In the genomic region with DNA sequence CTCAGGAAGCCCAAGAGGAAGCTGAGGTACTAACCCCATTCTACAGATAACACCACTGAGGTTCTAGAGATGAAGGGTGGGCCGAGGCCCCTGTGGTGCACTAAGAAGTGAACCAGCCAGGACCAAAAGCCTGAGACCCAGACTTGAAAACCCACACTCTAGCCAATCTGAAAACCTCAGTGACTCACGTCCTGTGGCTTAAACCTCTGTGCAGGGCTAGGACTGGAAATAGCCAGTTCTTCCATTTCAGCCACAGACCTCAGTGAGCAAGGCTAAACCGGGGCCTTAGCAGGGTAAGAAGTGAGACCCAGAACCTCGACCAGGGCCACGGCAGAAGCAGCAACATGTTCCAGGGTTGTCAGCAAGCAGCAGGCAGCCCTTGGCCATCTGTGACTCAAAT, we compare ENCODE assay signal across 11 mouse cellular contexts.
DNase-seq lines count a peak whose midpoint lies in the region; ATAC-seq and TF ChIP-seq lines count a peak whose summit lies in the region.
"Had no signal": no experiment of that assay in that cellular context is flagged by ENCODE, and none has a peak within 500 bp of the region (broad histone marks: within the 10 kb centered on the region; RNA-seq: fewer than 3 reads in every experiment).

No protein-coding gene starts in this region.

- H3K4me3 ChIP-seq in intestine, embryonic 15.5 days (replicated peaks), result no peak overlapping the region
- no peak overlapping the region for H3K4me3 ChIP-seq in intestine, postnatal 0 days (ENCODE audit: low read depth, low read length)
- no peak overlapping the region for H3K4me3 ChIP-seq in stomach, embryonic 15.5 days (replicated peaks)
- H3K4me3 ChIP-seq: hindbrain, embryonic 15.5 days had no signal

- 72% methylated on average over 5 of the region's 5 CpGs for WGBS in intestine, embryonic 15.5 days
- WGBS in intestine, postnatal 0 days, result 75% methylated on average over 5 of the region's 5 CpGs
- WGBS in stomach, embryonic 15.5 days, result 73% methylated on average over 5 of the region's 5 CpGs

- peak; percentile 58 for DNase-seq in Muller cell, postnatal 12 days (ENCODE audit: inconsistent ontology term)
- DNase-seq in induced T-regulatory cell, adult 2 months (ENCODE audit: low read depth), result peak; percentile 36
- DNase-seq in urinary bladder, adult 18-20 months (ENCODE audit: low spot score in 2 of 2), result no peak
- DNase-seq: gastrocnemius, postnatal 10 days; kidney, postnatal 14 days had no signal

- H3K4me1 ChIP-seq in intestine, embryonic 15.5 days (replicated peaks), result peaks cover 70% of the 10 kb centered on the region
- H3K4me1 ChIP-seq in intestine, postnatal 0 days (replicated peaks; ENCODE audit: control insufficient read depth, insufficient read depth, low read length), result 0 out of 2 replicates have a peak, but pooled peaks cover 3% of the 10 kb centered on the region
- peaks cover 48% of the 10 kb centered on the region for H3K4me1 ChIP-seq in stomach, embryonic 15.5 days

- H3K9ac ChIP-seq in intestine, embryonic 15.5 days, result no peak overlapping the region
- H3K9ac ChIP-seq in intestine, postnatal 0 days (ENCODE audit: low read depth, low read length), result no peak overlapping the region; the same call in 1 of the 2 replicates
- no peak overlapping the region for H3K9ac ChIP-seq in stomach, embryonic 15.5 days
- H3K9ac ChIP-seq: hindbrain, embryonic 15.5 days had no signal

- no peaks in the 10 kb centered on the region for H3K27me3 ChIP-seq in intestine, embryonic 15.5 days (replicated peaks)
- no peaks in the 10 kb centered on the region for H3K27me3 ChIP-seq in intestine, postnatal 0 days (replicated peaks; ENCODE audit: control insufficient read depth, insufficient read depth, low read length)
- H3K27me3 ChIP-seq in stomach, embryonic 15.5 days (replicated peaks), result no peaks in the 10 kb centered on the region
- H3K27me3 ChIP-seq: hindbrain, embryonic 15.5 days had no signal

- H3K4me2 ChIP-seq in intestine, embryonic 15.5 days (replicated peaks), result no peak overlapping the region
- no peak overlapping the region for H3K4me2 ChIP-seq in intestine, postnatal 0 days (replicated peaks; ENCODE audit: low read depth)
- H3K4me2 ChIP-seq in stomach, embryonic 15.5 days, result no peak overlapping the region
- H3K4me2 ChIP-seq: hindbrain, embryonic 15.5 days had no signal

- 0 out of 2 replicates have a peak overlapping the region, but pooled peaks have one; percentile 11 for H3K27ac ChIP-seq in intestine, embryonic 15.5 days
- no peak overlapping the region for H3K27ac ChIP-seq in intestine, postnatal 0 days (ENCODE audit: low read depth, low read length)
- H3K27ac ChIP-seq in stomach, embryonic 15.5 days, result peak overlapping the region; percentile 6; the same call in 1 of the 2 replicates
- H3K27ac ChIP-seq: hindbrain, embryonic 15.5 days had no signal

- H3K36me3 ChIP-seq in intestine, embryonic 15.5 days, result no peaks in the 10 kb centered on the region
- H3K36me3 ChIP-seq in intestine, postnatal 0 days (ENCODE audit: control insufficient read depth, insufficient read depth), result no peaks in the 10 kb centered on the region
- H3K36me3 ChIP-seq in stomach, embryonic 15.5 days, result no peaks in the 10 kb centered on the region
- H3K36me3 ChIP-seq: hindbrain, embryonic 15.5 days had no signal

- ATAC-seq in intestine, embryonic 15.5 days, result no peak
- no peak for ATAC-seq in intestine, postnatal 0 days
- ATAC-seq in stomach, embryonic 15.5 days (ENCODE audit: insufficient read depth, low FRiP score, low read depth), result no peak
- no peak for ATAC-seq in inflammation-experienced regulatory T-cells, adult 6 months
- ATAC-seq: activated CD4-positive, CD25-positive, alpha-beta regulatory T cell, adult 4 months had no signal

- no peak for TF ChIP-seq CTCF in intestine, postnatal 0 days (IDR thresholded peaks at IDR 0.05; ENCODE audit: low read depth)

- H3K9me3 ChIP-seq in intestine, embryonic 15.5 days, result no peaks in the 10 kb centered on the region
- H3K9me3 ChIP-seq in intestine, postnatal 0 days (ENCODE audit: control insufficient read depth), result no peaks in the 10 kb centered on the region
- no peaks in the 10 kb centered on the region for H3K9me3 ChIP-seq in stomach, embryonic 15.5 days
- H3K9me3 ChIP-seq: hindbrain, embryonic 15.5 days had no signal

Comparison
In these comparisons a context has a peak if more than half of its experiments do, and no peak if none do; other contexts are left out.
1. DNase-seq: peak in Muller cell, postnatal 12 days (single experiment) and induced T-regulatory cell, adult 2 months (single experiment); none in urinary bladder, adult 18-20 months (0 of 2).